Mouse (Mus musculus): ENCODE measurements around the gene Itpr2.
A peak's percentile ranks its signal among the peaks of the same experiment; 100 is the strongest.

Gene Itpr2

DNA sequence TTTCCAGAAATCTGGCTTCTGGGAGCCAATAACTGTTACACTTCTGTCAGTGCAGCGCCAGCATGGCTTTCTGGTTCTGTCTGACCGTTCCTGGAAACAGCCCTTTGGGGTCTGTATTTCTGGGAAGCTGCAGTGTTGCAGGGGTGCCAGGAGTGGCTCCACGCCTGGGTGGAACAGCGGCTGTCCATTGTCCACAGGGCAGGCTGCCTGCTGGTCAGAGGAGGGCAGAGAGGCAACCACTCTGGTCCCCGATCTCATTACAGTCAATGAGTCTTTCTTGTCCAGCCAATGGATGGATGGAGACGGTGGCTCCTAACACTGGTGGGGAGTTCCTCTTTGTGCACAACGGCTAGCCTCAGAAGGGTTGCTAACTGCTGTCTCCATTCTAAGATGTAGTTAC, 150.2 kb downstream of the Itpr2 start:
- DNase-seq (ENCODE audit: low read depth, low spot score), result no peak

DNA sequence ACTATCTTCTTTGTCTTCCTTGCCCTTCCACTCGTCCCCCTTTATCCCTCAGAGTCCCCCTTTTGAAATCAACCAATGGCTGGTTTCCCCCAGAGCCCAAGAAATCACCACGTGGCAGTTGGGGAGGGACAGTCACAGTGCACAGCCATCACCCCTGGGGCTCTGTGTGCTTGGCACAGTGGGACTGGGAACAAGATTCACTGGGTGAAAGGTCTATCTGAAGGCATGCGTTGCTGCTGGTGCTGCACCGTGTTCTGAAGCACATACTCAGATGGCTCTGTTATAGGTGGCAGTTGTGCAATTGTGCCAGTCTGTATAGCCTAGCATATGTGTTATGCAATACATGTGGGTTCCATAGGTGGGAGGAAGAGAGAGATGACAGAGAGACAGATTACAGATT, 154.5 kb downstream of the Itpr2 start:
- DNase-seq (ENCODE audit: low read depth, low spot score), result no peak

DNA sequence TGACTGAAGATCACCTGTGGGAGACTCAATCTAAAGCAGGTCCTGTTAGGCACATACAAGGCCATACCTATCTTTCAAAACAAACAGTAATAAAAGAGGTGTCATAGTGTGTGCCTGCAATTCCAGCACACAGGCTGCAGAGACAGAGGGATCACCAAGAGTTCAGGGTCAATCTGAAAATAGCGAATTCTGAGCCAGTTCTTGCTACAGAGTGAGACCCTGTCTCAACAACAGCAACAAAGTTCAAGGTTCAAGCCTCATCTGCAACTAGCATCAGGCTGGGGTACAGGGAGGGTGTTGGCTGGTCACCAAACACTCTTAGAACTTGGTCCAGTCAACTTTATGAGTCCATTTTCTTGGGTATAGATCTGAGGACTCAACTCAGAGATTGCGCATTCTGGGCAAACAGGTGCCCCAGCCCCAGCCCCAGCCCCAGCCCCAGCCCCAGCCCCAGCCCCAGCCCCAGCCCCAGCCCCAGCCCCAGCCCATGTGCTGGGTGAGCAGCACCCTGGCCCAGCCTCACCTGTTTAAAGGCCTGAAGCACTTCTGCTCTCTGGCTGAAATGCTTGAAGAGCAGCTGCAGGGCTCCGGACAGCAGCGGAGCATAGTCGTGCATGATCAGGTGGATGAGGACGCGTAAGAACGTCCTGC, 155.4 kb downstream of the Itpr2 start:
- DNase-seq (ENCODE audit: low read depth, low spot score), result no peak

DNA sequence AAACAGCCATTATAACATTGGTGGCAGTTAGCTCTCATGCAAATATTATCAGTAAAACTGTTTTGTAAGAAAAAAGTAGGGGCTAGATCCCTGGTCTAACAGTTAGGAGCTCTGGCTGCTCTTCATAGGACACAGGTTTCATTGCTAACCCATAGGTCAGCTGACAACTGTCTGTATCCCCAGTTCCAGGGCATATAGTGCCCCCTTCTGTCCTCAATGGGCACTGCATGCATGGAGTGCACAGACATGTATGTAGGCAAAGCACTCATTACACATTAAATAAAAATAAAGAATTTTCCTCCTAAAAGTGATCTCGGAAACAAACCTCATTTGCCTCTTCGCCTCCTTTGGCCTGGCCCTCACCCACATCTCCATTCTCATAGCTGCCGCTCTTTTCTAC, 157.3 kb downstream of the Itpr2 start:
- DNase-seq (ENCODE audit: low read depth, low spot score), result no peak

DNA sequence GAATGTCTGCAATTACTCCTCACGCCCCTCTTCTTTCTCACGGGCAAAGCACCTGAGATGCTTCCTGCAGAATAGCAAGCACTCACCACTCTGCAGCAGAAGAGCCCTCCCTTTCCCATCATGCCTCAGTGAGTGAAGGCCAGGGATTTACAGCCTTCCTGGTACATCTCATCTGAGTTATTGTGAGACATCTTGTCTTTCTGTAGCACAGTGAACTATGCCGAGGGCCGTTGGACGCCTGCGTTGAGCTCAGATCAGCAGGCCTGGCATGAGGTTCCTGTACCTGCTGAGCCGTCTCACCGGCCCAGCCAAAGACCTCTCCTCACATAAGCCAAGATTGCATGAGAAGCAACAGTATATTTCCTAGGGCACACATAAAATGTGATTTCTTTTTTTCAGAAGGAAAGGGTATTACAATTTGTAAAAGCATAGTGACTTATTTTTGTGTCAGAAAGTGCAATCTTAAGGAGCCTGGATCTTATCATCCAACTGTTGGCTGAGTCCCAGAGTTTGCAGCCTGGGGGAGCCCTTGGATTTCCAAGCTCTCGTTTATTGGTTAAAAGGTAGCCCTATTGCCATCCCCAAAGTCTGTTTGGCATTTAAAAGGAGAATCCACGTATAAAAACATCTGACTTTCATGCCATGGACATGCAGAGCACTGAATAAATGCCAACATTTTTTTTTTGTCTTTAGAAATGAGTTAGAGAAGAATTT, 158.2 kb downstream of the Itpr2 start:
- DNase-seq (ENCODE audit: low read depth, low spot score), result no peak

DNA sequence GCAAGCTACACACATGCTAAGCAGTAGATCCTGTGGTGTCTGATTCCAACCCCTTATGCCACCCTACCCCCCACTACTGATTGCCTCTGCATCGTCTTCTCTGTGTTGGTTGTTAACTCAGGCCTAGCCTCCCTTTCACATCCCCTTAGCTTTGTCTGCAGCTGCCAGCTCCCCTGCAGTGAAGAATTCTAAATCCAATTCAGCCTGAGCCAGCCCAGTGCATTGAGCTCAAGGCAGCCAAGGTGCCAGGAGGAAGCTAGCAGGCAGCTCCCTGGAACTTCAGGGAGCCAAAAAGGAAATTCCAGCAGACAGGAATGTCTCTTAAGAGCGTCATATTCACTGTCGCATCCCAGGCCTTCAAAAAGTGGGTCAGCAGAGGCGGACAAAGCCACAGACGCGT, 159.0 kb downstream of the Itpr2 start:
- DNase-seq (ENCODE audit: low read depth, low spot score), result no peak

DNA sequence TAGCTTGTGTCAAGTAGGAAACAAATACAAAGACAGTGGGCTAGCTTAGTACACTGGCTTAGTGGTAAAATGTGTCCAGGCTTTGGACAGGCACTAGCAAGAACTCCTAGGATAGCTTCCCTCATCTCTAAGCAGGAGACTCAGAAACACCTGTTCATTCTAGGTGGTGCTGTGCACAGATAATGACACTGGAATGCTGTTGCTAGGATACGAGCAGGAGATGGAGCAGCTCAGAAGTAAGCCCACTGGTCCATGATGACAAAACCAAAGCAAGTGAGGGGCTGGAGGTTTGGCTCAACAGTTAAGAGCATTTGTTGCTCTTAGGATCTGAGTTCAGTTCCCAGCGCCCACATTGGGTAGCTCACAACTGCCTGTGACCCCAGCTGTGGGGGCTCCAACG, 160.1 kb downstream of the Itpr2 start:
- no peak for DNase-seq (ENCODE audit: low read depth, low spot score)

DNA sequence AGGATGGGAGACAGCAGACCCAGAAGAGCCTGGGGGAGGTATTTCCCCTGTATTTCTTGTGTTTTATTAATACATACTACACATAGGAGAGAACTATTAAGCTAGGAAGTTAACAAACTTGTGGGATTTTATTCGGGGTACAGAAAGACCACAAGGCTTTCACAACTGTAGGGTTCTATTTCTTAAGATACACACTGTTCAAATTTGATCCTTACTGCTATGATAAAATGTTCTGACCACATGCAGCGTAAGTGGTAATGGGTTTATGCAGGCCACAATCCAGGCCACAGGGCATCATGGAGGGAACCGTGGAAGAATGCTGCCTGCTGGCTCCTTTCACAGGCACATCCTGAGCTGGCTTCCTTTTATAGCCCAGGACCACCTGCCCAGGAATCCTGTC, 160.6 kb downstream of the Itpr2 start:
- no peak for DNase-seq (ENCODE audit: low read depth, low spot score)

DNA sequence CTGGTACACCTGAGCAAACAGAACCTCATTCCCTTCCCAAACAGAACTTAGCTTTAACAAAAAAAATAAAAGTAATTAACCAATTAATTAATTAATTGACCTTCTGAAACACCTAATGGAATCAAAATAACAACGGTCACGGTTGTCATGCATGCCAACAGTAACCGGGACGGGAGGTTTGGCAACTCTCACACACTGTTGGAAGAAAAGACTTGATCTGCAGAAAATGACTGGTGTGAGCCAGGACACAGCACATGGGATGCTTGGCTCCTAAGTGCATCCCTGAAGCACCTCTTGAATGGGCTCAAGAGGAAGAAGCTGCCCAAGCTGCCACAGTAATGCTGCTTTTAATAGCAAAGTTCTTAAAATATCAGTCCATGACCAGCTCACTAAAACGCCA, 161.1 kb downstream of the Itpr2 start:
- no peak for DNase-seq (ENCODE audit: low read depth, low spot score)

DNA sequence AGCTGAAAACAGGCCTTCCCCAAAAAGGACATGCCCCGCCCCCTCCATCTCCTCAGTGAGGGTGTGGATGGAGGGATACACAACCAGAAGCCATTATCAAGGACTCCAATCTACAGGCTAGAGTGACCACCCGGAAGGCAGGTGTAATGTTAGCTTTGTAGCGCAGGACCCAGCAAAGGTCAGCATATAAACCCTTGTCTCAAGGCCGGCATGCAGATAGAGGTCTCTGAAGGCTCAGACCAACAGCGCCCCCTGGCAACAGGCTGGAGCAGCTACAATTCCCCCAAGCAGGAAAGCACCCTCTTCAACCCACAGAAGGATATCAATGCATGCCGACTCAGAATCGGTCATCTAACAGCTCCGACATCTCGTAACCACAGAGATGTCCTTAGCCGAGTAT, 162.2 kb downstream of the Itpr2 start:
- peak; percentile 27 for DNase-seq (ENCODE audit: low read depth, low spot score)

DNA sequence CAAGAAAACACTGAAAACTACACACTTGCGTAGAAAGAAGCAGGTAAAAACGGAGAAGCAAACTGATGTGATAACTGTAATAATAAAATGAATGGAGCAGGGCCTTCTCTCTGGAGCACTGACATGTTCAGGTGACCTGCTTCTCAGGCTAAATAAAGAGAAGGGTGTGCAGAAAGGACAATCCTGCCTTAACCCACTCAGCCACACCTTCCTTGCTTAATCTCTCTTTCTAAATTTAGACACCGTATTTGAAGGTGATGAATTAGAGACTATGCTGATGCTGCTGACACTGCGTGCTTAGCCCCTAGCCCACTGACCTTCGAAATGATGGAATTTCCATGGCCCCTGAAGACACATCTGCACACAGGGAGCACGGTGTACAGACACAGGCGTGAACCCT, 164.8 kb downstream of the Itpr2 start:
- DNase-seq (ENCODE audit: low read depth, low spot score), result no peak

DNA sequence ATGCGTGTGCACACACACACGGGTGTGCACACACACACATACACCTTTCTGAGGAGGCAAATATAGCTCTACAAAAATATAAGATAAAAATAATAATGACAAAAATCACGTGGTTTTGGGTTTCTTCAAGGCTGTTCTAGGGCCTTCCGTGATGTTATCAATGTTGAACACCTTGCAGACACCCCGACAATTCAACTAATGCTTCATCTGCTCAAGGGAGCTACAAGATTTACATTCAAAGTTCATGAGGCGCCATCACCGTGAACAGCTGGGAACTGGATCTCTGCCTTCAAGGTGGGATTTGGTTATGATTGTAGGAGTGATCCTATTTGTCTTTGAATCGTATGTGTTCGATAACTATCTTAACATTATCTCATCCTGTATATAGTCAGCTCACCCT, 166.8 kb downstream of the Itpr2 start:
- DNase-seq (ENCODE audit: low read depth, low spot score), result no peak

DNA sequence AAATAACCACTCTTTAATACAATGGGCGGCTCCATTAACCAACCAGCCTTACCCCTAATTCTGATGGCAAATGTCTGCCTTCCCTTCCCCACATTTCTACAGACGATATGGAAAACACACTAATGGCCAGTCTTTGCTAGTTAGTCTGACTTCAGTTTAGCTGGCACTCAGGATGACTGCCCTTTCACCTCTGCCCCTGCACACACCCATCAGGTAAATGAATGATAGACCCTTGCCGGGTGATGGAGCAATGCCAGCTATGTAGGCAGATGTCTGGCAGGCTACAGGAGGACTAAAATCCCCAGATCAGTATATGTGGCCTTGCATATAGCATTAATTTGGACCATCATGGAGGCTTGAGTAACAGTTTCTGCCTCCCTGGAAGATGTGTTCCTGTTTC, 168.5 kb downstream of the Itpr2 start:
- DNase-seq (ENCODE audit: low read depth, low spot score), result no peak

DNA sequence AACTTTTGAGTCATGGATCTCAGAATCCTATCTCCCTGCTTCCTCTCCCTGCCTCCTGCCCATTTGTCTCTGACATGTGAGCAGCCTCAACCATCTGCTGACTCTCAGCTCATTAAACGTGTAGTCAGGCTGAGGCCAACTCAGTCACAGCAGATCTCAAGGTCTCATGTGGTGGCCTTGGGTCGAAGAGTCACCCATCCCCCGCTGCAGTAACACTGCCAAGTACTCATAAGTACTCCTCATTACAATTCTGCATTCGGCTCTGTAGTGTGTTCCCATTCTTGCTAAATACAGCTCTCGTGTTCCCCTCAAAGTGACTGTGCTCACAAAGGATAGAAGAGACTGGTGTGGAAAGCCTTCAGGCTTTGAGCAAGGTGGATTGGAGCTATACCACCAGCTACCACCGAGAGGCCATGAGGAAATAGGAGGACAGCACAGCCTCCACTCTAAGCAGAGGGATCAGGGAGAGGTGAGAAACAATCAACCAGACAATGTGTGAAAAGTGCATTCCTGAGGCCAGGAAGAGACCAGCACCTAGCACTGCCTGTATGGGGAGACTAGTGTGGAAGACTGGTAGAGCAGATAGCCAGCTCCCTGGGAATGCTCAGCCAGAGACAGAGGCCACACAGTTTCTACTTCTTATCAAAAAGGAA, 170.9 kb downstream of the Itpr2 start:
- no peak for DNase-seq (ENCODE audit: low read depth, low spot score)

DNA sequence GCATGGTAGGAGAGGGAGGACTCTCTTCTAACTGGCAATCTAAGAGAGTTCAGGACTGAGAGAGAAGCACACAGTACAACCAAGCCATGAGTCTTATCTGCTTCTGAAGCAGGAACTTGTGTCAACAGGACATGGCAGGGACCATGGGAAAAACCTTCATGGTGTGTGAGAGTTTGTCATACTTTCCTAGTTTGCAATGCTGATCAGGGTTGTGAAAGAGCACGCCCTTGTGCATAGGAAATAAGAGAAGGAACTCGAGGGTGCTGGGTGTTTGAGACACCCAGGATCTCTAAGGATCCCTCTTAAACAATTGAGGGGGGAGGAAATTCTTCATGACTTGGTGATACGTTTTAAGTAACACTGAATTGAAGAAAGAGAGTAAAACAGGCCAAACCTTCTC, 172.9 kb downstream of the Itpr2 start:
- DNase-seq (ENCODE audit: low read depth, low spot score), result no peak

DNA sequence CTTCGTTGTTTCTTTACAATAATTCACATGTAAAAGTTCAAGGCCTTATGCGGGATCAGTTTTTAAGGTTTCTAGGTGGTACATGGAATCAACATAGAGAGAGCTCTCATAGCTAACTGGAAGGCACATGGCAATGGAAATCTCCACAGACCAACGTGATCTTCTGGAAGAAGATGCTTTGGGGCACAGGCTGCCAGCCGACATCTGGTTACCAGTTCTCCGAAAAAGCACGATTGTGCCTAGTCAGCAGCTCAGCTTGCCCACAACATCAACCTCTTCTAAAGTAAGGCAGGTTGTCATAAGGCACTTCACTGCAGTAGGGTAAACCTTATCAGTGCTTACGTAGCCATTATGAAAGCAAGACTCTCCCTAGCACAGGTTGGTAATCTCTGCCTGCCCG, 175.4 kb downstream of the Itpr2 start:
- DNase-seq (ENCODE audit: low read depth, low spot score), result no peak

DNA sequence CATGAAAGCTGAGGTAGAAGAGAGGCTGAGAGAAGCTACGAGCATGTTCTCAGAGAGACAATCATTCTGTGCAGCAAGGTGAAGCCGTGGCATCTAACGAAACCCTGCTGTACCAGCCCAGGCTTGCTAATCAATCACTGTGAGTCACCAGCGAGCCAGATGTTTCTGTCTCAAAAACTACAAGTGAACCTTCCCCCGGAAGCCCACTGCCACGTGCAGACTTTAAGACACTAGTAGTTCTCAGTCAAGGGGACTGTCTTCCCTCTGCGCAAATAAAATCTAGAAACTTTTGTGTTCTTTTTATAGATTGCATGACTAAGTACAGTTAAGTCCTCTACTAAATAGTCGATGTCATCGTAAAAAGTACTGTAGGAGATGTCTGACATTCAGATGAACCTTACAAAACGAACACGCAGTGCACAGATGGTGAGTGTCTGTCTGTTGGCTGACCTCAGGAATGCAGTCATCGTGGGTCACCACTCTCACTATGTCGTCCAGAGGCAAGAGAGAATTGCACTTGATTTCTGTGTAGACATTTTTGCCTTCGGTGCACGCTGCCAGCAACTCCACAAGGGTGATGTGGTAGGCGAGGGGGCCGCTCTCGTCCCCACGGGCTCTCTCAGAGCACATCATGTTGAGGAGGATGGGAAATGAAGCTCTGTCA, 177.3 kb downstream of the Itpr2 start:
- no peak for DNase-seq (ENCODE audit: low read depth, low spot score)

DNA sequence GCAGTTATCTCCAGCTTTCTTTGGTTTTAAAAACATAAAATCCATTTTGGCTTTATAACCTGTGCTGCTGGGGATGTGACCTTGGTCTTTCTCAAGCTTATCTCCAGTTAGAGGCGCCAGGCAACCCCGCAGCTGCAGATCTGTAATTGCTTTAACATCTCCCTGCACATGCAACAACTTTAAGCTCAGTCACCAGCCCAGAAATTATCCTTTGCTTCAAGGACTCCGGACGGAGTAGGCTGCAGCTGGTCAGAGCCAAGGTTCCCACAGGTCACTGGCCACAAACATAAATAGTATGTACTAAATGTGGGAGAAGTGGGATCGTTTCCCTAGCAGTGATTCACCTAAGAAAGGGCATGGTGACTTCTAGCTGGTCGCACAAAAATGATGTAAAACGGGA, 179.5 kb downstream of the Itpr2 start:
- DNase-seq (ENCODE audit: low read depth, low spot score), result no peak

DNA sequence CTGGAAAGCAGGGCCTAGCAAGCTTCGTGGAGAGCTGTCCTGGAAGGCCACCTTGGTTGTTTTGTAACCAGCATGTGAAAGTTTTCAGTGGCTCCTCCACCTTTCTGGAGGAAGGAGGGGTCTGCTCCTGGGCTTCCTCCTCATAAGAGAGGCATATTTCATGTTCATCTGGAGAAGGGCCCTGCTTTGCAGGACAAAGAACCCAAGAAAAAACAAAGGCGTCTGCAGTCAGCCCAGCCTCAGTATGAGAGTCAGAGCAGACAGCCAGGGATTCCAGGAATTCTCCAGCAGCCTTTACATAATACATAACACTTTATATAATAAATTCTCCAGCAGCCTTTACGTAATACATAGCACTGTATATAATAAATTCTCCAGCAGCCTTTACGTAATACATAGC, 180.1 kb downstream of the Itpr2 start:
- DNase-seq (ENCODE audit: low read depth, low spot score), result no peak

DNA sequence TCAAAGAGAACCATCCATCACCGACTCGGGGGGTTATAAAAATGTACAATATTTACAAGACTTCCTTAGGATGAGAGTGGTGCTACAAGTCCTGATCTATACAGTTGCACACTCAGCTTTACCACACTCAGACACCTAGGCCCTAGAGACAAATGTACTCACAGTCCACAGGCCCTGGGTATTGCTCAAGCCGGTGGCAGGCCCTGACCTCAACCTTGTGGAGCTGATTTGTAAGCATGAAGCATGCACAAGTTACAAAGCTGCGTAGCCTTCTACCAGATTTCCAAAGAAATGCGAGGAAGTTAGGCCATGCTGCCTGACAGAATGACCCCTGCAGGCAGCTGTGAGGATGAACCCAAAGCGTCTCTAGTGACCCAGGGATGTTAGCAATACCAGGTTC, 185.6 kb downstream of the Itpr2 start:
- DNase-seq (ENCODE audit: low read depth, low spot score), result no peak

DNA sequence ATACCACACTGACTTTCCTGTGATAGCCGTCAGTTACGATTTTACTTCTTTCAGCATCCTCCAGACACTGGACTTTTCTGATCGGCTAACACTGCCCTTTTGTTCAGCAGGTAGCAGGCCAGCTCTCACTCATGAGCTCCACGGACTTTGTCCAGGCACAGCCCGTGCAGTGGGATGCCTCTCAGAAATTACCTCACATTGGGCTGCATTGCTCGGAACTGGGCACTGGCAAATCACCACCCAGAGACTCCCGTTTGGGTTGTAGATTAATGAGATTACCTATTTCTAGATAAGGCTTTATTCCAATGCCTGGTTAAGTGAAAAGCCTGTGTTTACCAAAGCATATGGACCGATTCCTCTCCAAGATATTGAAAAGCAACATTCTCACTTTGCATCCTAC, 186.9 kb downstream of the Itpr2 start:
- DNase-seq (ENCODE audit: low read depth, low spot score), result no peak

DNA sequence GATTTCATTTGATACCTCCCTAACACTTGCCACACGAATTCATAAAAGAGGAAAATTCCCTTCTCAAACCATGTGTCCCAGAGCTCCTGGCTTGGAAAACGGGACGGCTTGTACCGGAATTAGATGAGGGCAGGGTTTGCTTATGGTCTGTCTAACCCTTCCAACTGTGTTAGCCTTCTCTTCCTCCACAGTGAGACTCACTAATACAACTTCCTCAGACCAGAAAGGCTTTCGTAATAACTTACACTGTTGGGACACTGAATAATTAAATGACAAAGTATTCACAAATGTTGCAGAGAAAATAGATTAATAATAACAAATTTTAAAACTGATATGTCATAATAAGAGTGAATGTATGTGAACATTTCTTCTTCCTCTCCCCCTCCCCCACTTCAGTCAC, 187.7 kb downstream of the Itpr2 start:
- DNase-seq (ENCODE audit: low read depth, low spot score), result no peak

DNA sequence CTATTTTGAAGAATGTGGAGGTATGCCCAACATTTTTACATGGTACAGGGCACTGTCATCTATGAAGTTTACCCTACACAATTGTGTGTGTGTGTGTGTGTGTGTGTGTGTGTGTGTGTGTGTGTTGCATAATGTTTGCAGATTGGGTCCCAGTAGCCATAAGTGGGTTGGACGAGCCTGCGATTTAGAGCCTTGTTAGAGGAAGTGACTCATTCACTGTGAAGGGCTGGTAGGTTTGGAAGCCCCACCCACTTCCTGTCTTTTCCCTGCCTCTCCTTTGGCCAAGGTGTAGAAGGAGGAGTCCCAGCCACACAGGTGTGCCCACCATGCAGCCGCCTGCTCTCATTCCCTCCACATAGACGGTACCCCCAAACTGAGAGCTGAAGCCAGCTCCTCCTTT, 188.6 kb downstream of the Itpr2 start:
- no peak for DNase-seq (ENCODE audit: low read depth, low spot score)

Data from embryo, embryonic 11.5 days (tissue).